ENCODE assay signal across 15 mouse cellular contexts in the genomic region with DNA sequence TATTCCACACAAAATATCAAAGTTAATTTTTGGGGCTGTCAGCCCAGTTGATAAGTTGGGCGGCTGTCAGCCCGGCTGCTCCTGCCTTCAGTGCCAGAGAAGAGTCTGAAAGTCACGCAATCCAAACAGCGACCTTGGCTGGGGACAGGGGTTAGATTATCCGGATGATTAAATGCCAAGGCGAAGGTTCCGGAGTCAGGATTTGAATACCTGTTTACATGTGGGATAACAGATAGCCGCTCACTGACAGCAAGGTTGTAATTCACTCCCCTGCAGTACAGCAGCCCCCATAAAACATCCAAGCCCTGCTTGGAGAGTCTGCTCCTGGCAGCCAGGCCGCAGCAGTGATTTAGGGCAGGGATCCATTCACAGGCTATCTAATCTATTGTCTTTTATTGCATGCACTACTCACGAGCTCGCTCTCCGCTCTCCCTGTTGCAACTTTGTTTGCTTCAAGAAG.
DNase-seq lines count a peak whose midpoint lies in the region; ATAC-seq lines count a peak whose summit lies in the region.
"Had no signal": no experiment of that assay in that cellular context is flagged by ENCODE, and none has a peak within 500 bp of the region (broad histone marks: within the 10 kb centered on the region; RNA-seq: fewer than 3 reads in every experiment).

No protein-coding gene starts in this region.

- peaks cover 13% of the 10 kb centered on the region for H3K27me3 ChIP-seq in kidney, embryonic 14.5 days (ENCODE audit: control insufficient read depth, insufficient read depth, low read length)
- H3K27me3 ChIP-seq: embryonic facial prominence, embryonic 15.5 days; hindbrain, embryonic 15.5 days; midbrain, embryonic 15.5 days had no signal

- H3K9me3 ChIP-seq in kidney, embryonic 14.5 days (ENCODE audit: control insufficient read depth, low read length), result no peaks in the 10 kb centered on the region
- H3K9me3 ChIP-seq: embryonic facial prominence, embryonic 15.5 days; heart, embryonic 13.5 days; hindbrain, embryonic 15.5 days; midbrain, embryonic 15.5 days had no signal

- WGBS in kidney, embryonic 14.5 days, result 6% methylated on average over 12 of the region's 12 CpGs

- H3K36me3 ChIP-seq in kidney, embryonic 14.5 days (ENCODE audit: control insufficient read depth, insufficient read depth, low read length), result no peaks in the 10 kb centered on the region
- H3K36me3 ChIP-seq: embryonic facial prominence, embryonic 15.5 days; heart, embryonic 13.5 days; hindbrain, embryonic 15.5 days; midbrain, embryonic 15.5 days had no signal

- ATAC-seq in kidney, embryonic 14.5 days (ENCODE audit: low FRiP score, low TSS enrichment), result peak; percentile 90
- ATAC-seq: lung, postnatal 0 days; midbrain, embryonic 15.5 days had no signal

- peaks cover 6% of the 10 kb centered on the region; the same call in 1 of the 2 replicates for H3K4me1 ChIP-seq in kidney, embryonic 14.5 days (ENCODE audit: control insufficient read depth, insufficient read depth, low read length)
- H3K4me1 ChIP-seq: midbrain, embryonic 15.5 days had no signal

- no peak overlapping the region for H3K4me3 ChIP-seq in kidney, embryonic 14.5 days (ENCODE audit: low read length)
- H3K4me3 ChIP-seq: embryonic facial prominence, embryonic 15.5 days; heart, embryonic 13.5 days; hindbrain, embryonic 15.5 days; midbrain, embryonic 15.5 days had no signal

- DNase-seq in kidney, adult 8-10 months, result no peak
- DNase-seq in adrenal gland, postnatal 10 days, result peak; percentile 76
- peak; percentile 53 for DNase-seq in embryo, embryonic 11 days
- DNase-seq in neural tube, embryonic 10.5 days (ENCODE audit: extremely low spot score, low spot score), result peak; percentile 52
- DNase-seq in lung, postnatal 10 days, result no peak
- no peak for DNase-seq in T-cell, adult 2 months (ENCODE audit: low spot score)
- DNase-seq in urinary bladder, postnatal 36 days (ENCODE audit: low spot score in 2 of 2), result no peak
- DNase-seq: cerebellum, adult 8-10 months; right cerebral cortex, postnatal 4 days had no signal

- no peak overlapping the region for H3K4me2 ChIP-seq in kidney, embryonic 14.5 days (replicated peaks; ENCODE audit: low read depth, low read length)
- H3K4me2 ChIP-seq: embryonic facial prominence, embryonic 15.5 days; heart, embryonic 13.5 days; hindbrain, embryonic 15.5 days; midbrain, embryonic 15.5 days had no signal

- H3K9ac ChIP-seq in kidney, embryonic 14.5 days (ENCODE audit: low read depth, low read length), result no peak overlapping the region
- H3K9ac ChIP-seq: embryonic facial prominence, embryonic 15.5 days; heart, embryonic 13.5 days; hindbrain, embryonic 15.5 days; midbrain, embryonic 15.5 days had no signal

- H3K27ac ChIP-seq in kidney, embryonic 14.5 days (ENCODE audit: low read depth, low read length), result no peak overlapping the region
- H3K27ac ChIP-seq: embryonic facial prominence, embryonic 15.5 days; heart, embryonic 13.5 days; hindbrain, embryonic 15.5 days; midbrain, embryonic 15.5 days had no signal

Comparison
In these comparisons a context has a peak if more than half of its experiments do, and no peak if none do; other contexts are left out.
1. DNase-seq: peak in adrenal gland, postnatal 10 days (single experiment), embryo, embryonic 11 days (single experiment) and neural tube, embryonic 10.5 days (single experiment); none in kidney, adult 8-10 months (0 of 2), lung, postnatal 10 days (single experiment), T-cell, adult 2 months (single experiment) and urinary bladder, postnatal 36 days (0 of 2).